In genomic region chr9:70304901-70305300, GRCm38 (mm10) we compare ENCODE assay signal across 13 mouse cellular contexts.
"Had no signal": no experiment of that assay in that cellular context is flagged by ENCODE, and none has a peak within 500 bp of the region (broad histone marks: within the 10 kb centered on the region; RNA-seq: fewer than 3 reads in every experiment).

No protein-coding gene starts in this region.

- H3K9me3 ChIP-seq: intestine, embryonic 15.5 days; kidney, embryonic 15.5 days; limb, embryonic 15.5 days; liver, embryonic 13.5 days; neural tube, embryonic 15.5 days had no signal

- H3K9ac ChIP-seq: intestine, embryonic 15.5 days; kidney, embryonic 15.5 days; limb, embryonic 15.5 days; liver, embryonic 13.5 days; midbrain, embryonic 13.5 days; neural tube, embryonic 15.5 days had no signal

- H3K36me3 ChIP-seq: liver, embryonic 13.5 days; midbrain, embryonic 13.5 days; neural tube, embryonic 15.5 days had no signal

- H3K4me1 ChIP-seq: intestine, embryonic 15.5 days; limb, embryonic 15.5 days; liver, embryonic 13.5 days; midbrain, embryonic 13.5 days; neural tube, embryonic 15.5 days had no signal

- ATAC-seq: intestine, embryonic 15.5 days; midbrain, embryonic 13.5 days had no signal

- DNase-seq: kidney, adult 18-20 months; kidney, postnatal 14 days; layer of hippocampus, postnatal 36 days; liver, embryonic 13.5 days; lung, adult 18-20 months; lung, postnatal 36 days; thymus, postnatal 36 days had no signal

- H3K4me3 ChIP-seq: intestine, embryonic 15.5 days; kidney, embryonic 15.5 days; limb, embryonic 15.5 days; liver, embryonic 13.5 days; midbrain, embryonic 13.5 days; myocyte; neural tube, embryonic 15.5 days had no signal

- H3K4me2 ChIP-seq: intestine, embryonic 15.5 days; kidney, embryonic 15.5 days; limb, embryonic 15.5 days; liver, embryonic 13.5 days; midbrain, embryonic 13.5 days; neural tube, embryonic 15.5 days had no signal

- H3K27ac ChIP-seq: intestine, embryonic 15.5 days; kidney, embryonic 15.5 days; limb, embryonic 15.5 days; liver, embryonic 13.5 days; midbrain, embryonic 13.5 days; neural tube, embryonic 15.5 days had no signal

- H3K27me3 ChIP-seq: intestine, embryonic 15.5 days; kidney, embryonic 15.5 days; limb, embryonic 15.5 days; liver, embryonic 13.5 days; midbrain, embryonic 13.5 days; neural tube, embryonic 15.5 days had no signal
